Mouse (Mus musculus) lung, adult 18-20 months (tissue): Measurements from ENCODE around the gene Ptpro.

Experiments
- DNase-seq, 2 experiments: peaks; one replicate each; pipeline ENCODE4 v3.0.0; 2022; ENCODE audit warnings: mixed read lengths in 2 of 2

Gene Ptpro

DNA sequence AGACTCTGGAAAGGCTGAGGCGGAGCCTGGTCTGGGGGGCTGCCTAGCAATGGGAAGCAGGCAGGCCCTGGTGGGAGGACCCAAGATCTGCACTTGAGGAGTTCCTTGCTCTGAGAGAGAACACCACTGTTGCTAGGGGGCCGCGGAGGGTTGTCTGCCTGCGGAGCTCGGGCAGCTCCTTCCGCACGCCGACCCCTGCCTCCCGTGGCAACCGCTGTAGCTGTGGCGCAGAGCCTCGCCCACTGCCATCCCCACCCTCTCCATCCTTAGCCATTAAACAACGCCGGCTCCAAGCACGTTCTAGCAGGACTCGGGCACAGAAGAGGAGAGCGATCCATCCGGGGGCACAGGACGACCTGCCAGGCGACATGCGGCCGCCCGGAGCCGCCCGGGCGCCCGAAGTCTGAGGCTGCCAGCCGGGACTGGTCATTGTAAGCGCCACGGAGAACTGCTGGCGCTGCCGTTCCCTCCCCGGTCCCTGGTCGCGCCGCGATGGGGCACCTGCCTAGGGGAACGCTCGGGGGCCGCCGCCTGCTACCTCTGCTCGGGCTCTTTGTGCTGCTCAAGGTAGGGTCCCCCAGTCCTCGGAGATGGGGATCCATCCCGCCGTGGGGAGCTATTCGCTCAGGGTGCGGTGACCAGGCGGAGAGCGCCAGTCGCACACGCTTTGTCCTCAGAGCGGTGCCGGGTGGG, at the start of gene Ptpro:
Ptpro (plus strand) TSS at position 126 of the 693 bp plus-strand sequence.
- DNase-seq, result no peak

DNA sequence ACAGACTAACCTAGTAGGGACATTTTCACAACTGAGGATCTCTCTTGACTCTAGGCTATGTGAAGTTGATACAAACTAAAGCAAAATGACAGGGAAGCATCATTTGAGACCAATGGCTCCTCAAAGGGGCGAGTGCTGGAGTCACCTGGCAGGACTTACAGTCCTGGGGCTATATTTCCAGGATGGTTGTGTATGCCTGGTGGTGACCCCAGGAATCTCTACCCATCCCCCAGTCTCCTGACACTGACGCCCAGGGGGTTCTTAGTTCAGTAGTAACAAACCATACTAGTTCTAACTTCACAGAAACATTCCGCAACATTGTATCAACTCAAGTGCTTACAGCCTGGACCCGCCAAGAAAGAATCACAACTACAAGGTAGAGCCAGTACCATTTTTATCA, 49.5 kb upstream of the Ptpro start:
- no peak for DNase-seq

DNA sequence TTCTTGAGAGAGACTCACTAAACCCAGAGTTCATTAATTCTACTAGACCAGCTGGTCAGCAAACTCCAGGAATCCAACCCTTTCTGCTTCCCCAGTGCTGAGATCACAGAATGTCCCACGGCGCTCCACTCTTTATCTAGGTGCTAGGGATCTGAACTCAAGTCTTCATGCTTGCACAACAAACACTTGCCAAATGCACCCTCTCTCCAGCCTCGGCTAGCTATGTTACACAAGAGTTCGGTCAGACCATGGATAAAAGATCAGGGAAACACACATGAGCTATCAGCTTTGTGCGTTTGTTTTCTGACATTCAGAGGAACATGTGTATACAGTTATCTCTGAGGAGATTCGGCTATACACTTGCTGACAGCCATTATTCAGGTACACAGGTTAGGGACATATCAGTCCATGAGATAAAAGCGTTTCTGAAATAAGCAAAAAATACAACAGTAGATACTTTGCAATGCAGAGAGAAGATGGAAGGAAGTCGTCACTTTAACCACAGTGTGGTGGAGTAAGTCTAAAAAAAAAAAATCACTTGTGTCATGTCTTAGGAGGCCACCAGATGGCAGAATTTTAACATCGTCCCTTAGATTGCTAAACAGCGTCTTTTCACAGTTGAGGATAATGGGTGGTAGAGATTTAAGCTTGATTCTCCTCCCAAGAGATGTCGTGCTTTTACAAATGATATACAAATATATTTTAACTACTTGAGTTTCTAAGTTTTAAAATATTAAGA, 46.3 kb upstream of the Ptpro start:
- no peak for DNase-seq

DNA sequence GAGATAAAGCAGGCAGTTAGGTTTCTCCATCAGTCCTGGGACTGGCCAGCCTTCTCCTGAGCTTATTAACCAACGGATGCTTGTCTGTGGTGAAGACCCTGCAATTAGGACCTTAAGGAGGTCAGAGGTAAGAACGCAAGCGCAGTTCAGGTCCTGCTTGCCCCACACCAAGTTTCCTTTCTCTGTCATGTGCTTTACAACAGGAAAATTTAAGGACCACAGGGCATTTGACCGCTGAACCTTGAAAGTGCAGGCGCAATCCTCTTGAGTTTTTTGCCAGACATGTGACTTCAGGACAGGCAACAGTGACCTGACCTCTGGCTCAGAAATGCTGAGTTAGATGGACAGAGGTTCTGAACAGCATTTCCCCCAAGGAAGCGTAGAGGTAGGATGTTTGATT, 45.0 kb upstream of the Ptpro start:
- no peak for DNase-seq

DNA sequence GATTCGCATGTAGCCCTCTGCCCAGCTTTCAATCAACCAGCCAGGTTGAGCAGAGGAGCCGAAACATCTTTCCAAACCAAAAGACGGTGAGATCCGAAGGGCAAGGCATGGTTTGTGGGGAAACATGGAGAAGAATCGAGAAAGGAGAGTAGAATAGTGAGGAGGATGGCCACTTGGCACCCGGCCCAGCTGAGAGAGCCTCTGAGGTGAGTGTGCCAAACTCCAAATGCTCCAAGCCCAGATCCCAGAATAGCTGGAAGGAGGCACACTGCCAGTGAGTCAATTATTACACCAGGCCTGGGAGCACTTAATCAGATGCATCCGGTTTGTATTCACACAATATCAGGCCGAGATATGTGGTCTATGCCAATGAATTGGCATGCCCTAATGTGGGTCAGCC, 42.1 kb upstream of the Ptpro start:
- peak in 1 of 2 experiments; percentile 5 for DNase-seq

DNA sequence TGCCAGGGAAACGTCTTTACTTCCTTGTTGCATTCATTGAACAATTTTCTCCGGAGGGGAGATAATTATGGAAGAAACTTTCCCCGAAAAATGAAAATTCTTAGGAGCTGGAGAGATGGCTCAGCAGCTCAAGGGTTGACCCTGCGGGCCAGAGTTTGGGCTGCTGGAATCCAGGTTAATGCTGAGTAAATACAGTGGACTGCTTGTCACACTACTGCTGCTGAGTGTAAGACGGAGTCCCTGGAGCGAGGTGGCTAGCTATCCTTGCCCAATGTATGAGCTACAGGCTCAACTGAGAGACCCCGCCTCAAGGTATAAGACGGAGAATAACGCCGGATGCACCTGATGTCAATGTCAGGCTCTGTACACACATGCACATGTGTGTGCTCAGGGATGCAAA, 41.1 kb upstream of the Ptpro start:
- DNase-seq, result no peak

DNA sequence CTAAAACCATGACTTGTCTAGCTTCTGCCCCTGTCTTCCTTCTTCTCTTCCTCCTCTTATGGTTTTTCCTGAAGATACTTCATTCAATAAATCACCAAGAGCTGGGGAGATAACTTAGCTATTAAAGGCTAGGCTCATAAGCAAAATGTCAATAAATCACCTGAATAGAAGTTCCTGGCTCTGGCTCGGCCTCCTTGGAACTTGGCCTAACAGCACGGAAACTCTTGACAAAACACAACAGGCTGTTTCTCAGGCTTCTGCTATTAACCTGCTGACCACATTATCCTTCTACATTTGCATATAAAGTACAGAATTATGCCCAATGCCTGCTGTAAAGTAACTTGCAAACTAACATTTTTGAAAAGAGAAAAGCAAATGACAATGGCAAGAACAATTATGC, 40.7 kb upstream of the Ptpro start:
- DNase-seq, result no peak

DNA sequence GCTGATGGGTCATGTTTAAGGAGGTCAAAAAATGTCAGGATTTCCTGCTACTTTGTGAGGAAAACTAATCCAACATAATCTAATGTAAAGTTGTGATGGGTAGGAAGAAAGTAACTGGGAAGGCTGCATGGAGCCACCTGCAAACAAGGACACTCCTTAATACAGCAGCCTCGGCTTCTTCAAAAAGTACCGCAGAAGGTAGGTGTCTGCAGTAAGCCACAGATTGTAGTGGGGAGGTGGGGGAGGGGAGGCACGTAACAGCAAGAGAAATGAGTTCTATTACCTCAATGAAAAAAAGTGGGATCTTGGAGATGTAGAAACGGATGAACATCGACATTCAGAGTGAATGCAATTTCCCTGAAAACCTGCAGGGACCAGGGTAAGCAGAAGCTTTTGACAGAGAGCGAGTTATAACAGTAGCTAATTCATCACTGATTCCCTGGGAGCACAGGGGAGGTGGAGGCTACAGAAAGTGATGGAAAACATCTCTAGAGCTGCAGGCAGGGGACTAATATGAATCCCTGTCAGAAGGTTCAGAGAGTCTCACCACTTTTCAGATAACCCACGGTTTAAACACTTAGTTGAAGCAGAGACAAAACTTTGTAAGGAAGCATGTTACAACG, 34.2 kb upstream of the Ptpro start:
- DNase-seq, result no peak

DNA sequence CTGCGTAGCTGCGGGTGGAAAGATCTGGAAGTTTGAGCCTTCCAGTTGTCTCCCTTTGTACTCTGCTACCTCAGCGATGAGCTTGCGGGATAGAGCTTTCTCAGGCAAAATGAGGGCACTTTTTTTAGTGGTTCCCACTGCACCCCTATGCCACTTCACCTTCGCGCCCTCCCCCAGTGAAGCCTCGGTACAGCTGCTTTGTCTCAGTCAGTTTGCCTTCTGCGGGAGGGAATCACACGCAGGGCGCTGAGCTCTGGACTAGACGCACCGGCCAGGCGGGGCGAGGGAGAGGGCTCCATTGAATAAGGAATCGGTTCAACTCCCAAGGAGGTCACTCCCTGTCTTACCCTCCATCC, 746 bp downstream of the Ptpro start:
- DNase-seq, result no peak

DNA sequence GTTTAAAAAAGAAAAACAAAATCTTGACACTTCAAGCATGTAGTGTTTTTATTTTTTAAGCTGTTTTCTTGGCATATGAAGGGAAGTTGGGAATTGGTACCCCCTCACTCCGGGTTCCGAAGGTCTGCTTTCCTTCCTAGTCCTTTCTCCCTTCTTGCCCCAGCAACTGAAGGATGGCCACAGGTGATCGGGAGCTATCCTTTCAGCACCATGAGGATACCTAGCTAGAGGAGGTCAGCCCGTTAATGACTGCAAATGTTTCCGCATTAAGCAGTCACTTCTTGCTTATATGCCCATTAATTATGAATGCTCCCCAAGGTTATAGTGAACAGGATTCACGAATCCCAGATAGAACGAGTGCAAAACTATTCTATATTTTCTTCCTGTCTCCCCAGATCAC, 1.3 kb downstream of the Ptpro start:
- DNase-seq, result no peak

DNA sequence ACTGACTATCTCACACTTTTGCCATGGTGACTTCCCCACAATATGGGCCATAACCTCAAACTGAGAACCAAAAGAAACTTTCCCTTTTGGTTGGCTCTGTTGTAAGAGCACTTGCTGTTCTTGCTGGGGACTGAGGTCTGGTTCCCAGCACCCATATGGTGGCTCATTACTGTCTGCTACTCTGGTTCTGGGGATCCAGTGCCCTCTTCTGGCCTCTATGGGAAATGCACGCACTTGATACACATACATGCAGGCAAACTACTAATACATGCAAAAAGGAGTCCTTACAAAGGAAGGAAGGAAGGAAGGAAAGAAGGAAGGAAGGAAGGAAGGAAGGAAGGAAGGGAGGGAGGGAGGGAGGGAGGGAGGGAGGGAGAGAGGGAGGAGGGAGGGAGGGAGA, 8.9 kb downstream of the Ptpro start:
- DNase-seq, result no peak

DNA sequence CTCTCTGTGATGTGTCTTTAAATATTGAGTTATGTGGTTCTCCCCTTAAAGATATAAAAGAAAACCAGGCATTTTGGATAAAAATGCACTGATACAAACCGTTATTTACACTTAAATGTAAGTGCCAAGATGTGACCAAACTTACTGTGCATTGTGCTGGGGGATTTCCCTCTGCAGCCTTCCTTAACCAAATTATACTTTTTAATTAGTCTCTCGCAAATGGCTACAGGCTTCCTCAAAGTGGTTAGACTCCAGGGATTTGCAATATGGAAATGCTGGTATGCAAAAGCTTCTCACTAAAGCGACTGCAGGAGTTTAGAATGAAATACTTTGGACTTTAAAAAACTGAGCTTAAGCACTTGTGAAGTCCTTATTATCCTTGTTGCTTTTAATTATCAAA, 10.0 kb downstream of the Ptpro start:
- DNase-seq, result no peak

DNA sequence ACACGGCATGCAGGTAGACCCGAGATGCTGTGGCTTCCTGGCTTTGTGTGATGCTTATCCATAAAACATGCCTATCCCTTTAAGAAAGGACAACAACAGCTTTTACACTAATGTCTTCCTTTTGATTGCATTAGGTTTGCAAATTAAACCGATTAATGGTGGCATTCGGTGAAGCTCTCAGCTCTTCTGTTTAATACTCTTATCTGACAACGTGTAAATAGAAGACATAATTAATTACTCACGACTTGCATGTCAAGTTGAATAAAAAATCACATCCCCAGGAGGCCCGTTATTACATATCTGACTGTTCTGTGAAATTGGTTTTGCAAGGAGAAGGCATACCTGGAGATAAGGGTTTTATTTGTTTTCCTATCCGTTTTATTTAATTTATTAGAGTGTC, 15.9 kb downstream of the Ptpro start:
- no peak for DNase-seq

DNA sequence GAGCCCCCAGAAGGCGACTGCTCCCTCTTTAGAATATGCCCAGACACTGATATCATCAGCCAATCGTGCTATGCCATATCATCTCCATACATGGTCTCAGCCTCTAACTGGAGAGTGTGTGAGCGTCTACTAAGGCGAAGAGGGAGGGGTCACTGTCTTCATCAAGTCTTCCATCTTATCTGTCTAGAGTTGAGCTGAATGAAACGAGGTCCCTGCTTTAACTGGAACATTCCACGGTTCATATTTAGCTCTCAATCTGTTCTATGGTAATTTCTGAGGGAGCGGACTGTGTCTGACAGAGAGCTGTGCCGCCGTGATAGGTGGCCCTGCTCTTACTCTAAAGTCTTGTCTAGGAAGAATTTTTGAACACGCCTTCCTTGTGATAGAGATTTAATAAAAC, 16.5 kb downstream of the Ptpro start:
- no peak for DNase-seq

DNA sequence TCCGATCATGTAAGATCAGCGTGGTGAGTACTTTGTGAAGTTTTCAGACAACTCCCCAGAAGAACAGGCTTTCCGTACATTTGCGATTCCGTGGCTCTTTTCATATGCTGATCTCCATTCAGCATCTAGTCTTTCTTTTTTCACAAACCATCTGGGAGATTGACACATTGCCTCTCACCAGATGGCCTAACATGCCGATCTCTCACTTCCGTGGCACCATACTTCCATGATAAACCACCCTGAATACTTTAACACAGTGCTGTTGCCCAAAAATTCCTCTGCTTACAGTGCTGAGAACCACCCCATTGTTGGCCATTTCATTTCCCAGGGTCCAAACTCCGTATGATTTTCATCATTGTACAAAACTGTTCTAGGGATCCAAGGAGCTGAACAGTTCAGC, 20.4 kb downstream of the Ptpro start:
- no peak for DNase-seq

DNA sequence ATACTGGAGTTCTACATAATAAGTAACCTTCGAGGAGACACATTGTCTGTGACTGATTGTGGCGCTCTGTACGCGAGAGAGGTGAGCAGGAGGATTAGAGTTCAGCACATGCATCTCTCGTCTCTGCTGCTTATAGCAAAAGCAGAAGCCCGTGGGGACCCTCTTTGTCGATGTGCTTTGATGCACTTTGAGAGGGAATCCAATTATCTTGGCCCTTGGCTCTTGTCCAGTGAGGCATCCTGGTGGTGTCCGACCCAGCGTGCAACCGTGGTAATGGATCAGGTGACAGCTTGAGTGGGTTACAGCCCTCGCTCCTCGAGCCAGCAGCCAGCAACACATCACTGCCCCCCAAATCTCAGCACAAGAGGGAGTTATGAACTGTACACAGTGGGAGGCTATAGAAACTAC, 25.5 kb downstream of the Ptpro start:
- no peak for DNase-seq

DNA sequence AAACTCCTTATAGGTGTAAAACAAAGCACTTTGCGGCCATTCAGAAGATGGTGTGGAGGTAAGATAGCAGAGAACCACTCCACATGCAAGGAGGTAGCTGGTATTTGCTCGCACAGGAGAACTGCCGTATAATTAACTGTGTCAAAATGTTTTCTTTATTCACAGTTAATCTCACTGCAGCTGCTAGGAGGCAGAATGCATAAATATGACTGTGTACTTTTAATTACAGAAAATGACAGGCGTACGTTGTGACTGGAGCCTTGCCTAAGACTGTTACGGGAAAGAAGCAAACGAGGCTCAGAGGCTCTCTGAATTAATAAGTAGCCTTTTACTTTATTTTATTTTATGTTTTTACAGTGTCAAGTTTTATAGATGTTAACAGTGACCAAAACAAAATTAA, 27.5 kb downstream of the Ptpro start:
- DNase-seq, result no peak

DNA sequence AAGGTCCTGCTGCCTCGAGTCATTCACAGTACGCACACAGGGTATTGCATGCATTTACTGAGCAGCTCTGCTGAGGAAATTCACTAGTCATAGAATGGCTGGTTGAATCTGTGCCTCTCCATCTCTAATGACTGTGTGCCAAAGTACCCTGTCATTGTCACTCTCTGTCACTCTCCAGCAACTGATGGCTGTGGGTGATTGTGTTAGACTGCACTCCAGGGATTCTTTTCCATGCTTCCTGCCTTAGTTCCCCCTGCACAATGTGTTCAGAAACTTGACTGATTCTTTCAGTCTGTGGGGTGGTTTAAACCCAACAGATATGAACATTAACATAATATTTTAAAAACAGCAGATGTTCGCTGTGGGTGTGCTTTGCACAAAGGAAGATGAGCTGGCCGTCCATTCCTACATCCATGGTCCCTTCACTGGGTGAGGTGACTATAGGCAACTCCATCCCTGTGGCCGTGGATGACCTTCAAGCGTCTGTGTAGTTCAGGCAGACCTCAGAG, 29.5 kb downstream of the Ptpro start:
- no peak for DNase-seq

DNA sequence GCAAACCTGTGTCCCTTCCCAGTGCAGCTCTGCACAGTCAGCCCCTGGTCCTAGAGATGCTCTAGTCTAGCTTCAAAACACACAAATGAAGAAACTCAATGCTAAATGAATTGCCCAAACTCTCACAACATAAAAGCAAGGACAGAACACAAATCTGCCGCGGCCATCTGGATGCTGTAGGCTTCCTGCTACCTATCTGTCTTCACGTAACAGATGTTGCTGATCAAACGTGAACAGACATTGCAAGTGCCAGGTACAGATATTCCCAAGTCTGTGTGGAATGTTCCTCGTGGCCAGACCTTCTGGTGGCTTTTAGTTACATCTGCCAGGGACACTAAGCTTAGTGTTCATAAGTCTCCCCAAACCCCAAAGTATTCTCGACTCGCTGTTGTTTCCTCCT, 29.9 kb downstream of the Ptpro start:
- no peak for DNase-seq

DNA sequence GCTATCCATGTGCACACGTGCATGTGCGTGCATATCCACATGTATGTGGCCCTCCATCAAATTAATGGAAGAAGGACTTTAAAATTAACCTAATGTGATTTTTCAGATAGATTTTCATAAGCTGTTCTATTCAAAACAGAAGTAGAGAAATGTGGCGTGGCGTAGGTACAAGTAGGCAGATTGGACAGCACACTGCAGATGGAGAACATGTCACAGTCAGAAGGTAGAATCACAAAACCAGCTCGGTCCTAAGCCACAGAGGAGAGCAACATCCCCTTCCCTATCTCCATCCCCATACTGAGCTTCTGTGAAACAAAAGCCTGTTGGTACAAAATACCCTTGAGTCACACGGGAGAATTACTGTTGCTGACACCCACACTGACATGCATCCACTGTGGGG, 34.3 kb downstream of the Ptpro start:
- DNase-seq, result no peak

DNA sequence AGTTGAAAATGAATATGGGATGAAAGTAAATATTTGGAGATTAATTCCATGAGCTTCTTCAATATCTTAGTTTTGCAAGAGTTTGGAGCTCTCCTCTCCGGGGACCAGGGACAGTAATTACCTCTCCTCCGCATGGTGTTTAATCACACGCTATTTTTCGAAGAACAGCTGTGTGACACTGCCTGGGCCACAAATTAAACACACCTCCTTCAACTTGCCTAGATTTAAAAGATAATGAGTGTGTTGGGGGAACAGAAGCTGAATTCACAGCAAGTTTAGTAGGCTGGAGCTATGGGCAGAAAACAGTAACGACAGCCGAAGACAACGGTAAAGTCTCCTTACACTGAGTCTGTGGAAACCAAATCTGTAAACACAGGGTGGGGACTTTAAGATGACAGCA, 35.7 kb downstream of the Ptpro start:
- no peak for DNase-seq

DNA sequence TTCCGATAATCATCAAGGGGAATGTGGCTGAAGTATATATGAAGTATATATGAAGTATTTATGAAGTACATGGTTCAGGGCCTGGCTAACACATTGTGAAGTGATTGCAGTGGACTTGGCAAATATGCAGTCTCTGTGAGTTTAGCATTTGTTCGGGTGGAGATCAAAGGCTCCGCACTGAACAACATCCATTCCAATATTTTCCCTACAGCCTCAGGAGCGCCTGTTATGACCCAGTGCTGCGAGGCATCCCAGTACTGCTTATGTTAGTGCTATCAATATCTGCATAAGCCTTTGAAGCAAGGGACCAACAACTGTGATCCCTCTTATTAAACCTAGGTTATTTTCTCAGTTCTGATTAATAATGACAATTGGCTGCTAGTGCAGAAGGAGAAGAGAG, 36.1 kb downstream of the Ptpro start:
- no peak for DNase-seq

DNA sequence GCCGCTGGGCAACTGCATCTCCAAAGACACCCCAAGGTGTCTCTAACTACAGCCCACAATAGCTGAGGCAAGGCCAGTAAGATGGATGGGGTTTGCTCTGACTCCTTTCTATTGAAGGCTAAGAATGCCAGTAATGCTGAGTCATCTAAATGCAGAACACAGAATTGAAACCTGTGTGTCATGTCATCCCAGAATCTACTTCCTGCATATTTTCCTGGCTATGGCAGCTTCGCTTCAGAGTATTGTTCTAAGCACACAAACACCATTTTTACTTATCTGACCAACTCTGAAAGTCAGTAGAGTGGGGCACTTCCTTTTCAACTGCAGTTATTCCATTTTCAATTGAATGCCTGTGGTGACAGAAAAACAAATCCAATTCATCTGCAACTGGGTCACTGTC, 40.3 kb downstream of the Ptpro start:
- DNase-seq, result no peak
